Mouse (Mus musculus) midbrain, embryonic 10.5 days (tissue): ENCODE data around the gene Aldh3a2. TPM values are rescaled to one million over a fixed set of nuclear protein-coding genes. Genes with fewer than 3 reads are reported as not detected.

ENCODE experiments used
- DNase-seq: peaks from one replicate; pipeline ENCODE4 v3.0.0-alpha.2; 2017; ENCODE audit warnings: low spot score
- H3K27ac ChIP-seq: fragments of 300-500 bp; sonication (generic); replicated peaks from 2 replicates; pipeline ENCODE4 v1.5.1; 2016; ENCODE audit warnings: mild to moderate bottlenecking
- H3K27me3 ChIP-seq: fragments of 300-500 bp; sonication (generic); 2 replicates; pipeline ENCODE4 v1.6.1; 2016; ENCODE audit warnings: low read depth, mild to moderate bottlenecking; ENCODE audit not compliant: poor library complexity, severe bottlenecking
- H3K36me3 ChIP-seq: fragments of 300-500 bp; sonication (generic); 2 replicates; pipeline ENCODE4 v1.6.1; 2016; ENCODE audit warnings: mild to moderate bottlenecking, moderate library complexity
- H3K4me1 ChIP-seq: fragments of 300-500 bp; sonication (generic); 2 replicates; pipeline ENCODE4 v1.6.1; 2016
- H3K4me3 ChIP-seq: fragments of 300-500 bp; sonication (generic); 2 replicates; pipeline ENCODE4 v1.5.1; 2016; ENCODE audit warnings: mild to moderate bottlenecking, moderate library complexity
- H3K9me3 ChIP-seq: fragments of 300-500 bp; sonication (generic); replicated peaks from 2 replicates; pipeline ENCODE4 v1.6.1; 2016; ENCODE audit warnings: mild to moderate bottlenecking
- WGBS: fragments of 180-500 bp; shearing (Covaris S2); methylation state at CpG from one replicate; pipeline ENCODE4 v1.1.7; 2016; 5-methylcytosine and 5-hydroxymethylcytosine counted together
- polyA plus RNA-seq: library from polyadenylated mRNA; unstranded; fragments of >200 nt; fragmentation: Nextera tagmentation; extraction: Ambion mirVana; gene quantifications from 2 replicates; pipeline ENCODE4 v1.2.1, GENCODE M21; 2016

Gene Aldh3a2
- polyA plus RNA-seq, 1 experiment from 2014 or later: 19.7 TPM

GRCm38 (mm10) chr11:61225511-61225910 lies 41.8 kb downstream of the Aldh3a2 start:
- Histone ChIP-seq H3K4me1 (no peaks in the 10 kb centered on the region), H3K4me3 (no peak overlapping the region), H3K36me3 (no peaks in the 10 kb centered on the region), H3K27me3 (no peaks in the 10 kb centered on the region), H3K27ac (no peak overlapping the region), H3K9me3 (no peaks in the 10 kb centered on the region)
- WGBS: 86% methylated on average over 4 of the region's 4 CpGs
- DNase-seq: no peak

GRCm38 (mm10) chr11:61224907-61225306 lies 42.4 kb downstream of the Aldh3a2 start:
- no peak overlapping the region for H3K27ac ChIP-seq
- no peaks in the 10 kb centered on the region for H3K4me1 ChIP-seq
- no peaks in the 10 kb centered on the region for H3K36me3 ChIP-seq
- 85% methylated on average over 10 of the region's 10 CpGs for WGBS
- no peak overlapping the region for H3K4me3 ChIP-seq
- no peaks in the 10 kb centered on the region for H3K27me3 ChIP-seq
- no peaks in the 10 kb centered on the region for H3K9me3 ChIP-seq
- no peak for DNase-seq

DNA sequence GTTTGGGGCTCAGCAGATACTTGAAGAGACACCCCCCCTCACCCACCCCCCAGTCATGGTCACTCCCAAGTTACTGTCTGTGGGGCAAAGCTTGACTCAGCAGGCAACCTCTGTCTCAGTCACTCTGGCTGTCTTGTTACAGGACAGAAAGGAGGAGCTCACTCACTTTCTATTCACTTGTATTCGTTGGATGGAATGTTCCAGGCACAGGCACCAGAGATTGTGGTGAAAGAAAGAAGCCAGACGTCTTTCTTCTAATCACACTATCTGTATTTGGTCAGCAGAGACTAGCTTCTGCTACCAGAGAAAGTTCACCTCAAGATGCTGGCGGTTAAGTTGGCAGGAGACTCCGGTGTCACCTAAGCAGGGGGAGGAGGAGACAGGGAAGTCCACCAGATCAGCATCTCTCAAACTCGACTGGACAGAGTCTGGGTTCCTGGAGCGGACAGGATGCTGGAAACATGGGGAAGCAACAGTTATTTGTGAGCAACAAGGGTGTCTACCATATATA lies 43.0 kb downstream of the Aldh3a2 start:
- no peaks in the 10 kb centered on the region for H3K4me1 ChIP-seq
- H3K9me3 ChIP-seq: no peaks in the 10 kb centered on the region
- WGBS: 78% methylated on average over 6 of the region's 6 CpGs
- no peaks in the 10 kb centered on the region for H3K27me3 ChIP-seq
- no peak overlapping the region for H3K27ac ChIP-seq
- DNase-seq: no peak
- H3K36me3 ChIP-seq: no peaks in the 10 kb centered on the region
- no peak overlapping the region for H3K4me3 ChIP-seq

GRCm38 (mm10) chr11:61222971-61223745 lies 44.1 kb downstream of the Aldh3a2 start:
- WGBS: 93% methylated on average over 9 of the region's 9 CpGs
- no peak for DNase-seq
- Histone ChIP-seq H3K4me1 (no peaks in the 10 kb centered on the region), H3K27me3 (no peaks in the 10 kb centered on the region), H3K9me3 (no peaks in the 10 kb centered on the region), H3K27ac (no peak overlapping the region), H3K36me3 (no peaks in the 10 kb centered on the region), H3K4me3 (no peak overlapping the region)

GRCm38 (mm10) chr11:61222007-61222406 lies 45.3 kb downstream of the Aldh3a2 start:
- Histone ChIP-seq H3K27ac (no peak overlapping the region), H3K36me3 (no peaks in the 10 kb centered on the region), H3K9me3 (no peaks in the 10 kb centered on the region), H3K4me1 (no peaks in the 10 kb centered on the region), H3K27me3 (no peaks in the 10 kb centered on the region), H3K4me3 (no peak overlapping the region)
- DNase-seq: no peak
- WGBS: 86% methylated on average over 1 of the region's 1 CpGs

DNA sequence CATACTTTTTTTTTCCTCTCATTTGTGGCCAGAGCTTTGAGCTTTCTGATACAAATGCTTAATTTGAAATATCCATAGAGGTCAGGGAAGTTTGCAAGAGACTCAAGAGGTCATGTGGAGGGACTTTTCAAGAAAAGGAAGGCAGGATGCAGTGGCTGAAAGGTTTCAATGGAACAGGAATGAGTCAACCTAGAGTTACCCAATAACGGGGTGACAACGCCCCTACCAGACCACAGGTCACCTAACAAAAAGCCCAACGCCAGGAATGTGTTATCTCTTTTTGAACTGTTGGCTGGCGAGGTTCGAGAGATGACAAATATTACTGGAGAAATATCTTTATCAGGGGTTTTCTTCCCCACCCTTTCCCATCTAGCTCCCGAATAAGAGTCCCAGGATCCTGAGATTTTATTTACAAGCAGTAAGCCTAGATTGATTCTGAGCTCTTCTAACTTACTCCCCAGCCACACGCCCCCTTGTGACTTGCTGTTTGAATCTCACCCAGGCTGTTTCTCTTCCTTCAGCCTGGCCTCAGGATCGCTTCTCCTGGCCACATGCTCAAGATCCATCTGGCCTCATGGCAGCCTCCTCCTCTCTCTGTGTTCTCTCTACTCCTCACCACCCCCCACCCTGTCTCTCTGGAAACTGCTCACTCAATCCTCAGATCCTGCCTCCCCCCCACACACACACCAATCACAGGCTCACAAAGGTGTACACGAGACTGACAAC lies 46.9 kb downstream of the Aldh3a2 start:
- no peaks in the 10 kb centered on the region for H3K36me3 ChIP-seq
- no peaks in the 10 kb centered on the region for H3K9me3 ChIP-seq
- WGBS: 75% methylated on average over 9 of the region's 9 CpGs
- H3K27ac ChIP-seq: no peak overlapping the region
- no peaks in the 10 kb centered on the region for H3K27me3 ChIP-seq
- H3K4me3 ChIP-seq: no peak overlapping the region
- H3K4me1 ChIP-seq: no peaks in the 10 kb centered on the region
- no peak for DNase-seq

DNA sequence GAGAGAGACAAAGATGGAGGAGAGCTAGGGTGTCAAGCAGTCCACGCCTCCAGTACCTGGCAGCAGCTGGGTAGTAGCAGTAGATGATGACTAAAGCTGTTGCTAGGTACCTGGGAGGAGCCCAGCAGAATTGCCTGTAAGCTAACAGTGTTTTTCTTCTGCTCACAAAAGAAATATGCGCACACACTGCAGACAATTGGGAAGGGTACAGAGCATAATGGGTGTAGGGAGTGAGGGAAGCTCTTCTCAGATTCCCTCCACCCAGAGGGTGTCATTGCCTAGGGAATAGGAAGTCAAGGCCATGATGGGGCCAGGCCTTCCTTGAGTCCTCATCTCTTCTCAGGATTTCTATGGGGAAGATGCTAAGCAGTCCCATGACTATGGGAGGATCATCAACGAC lies 51.3 kb downstream of the Aldh3a2 start:
- 90% methylated on average over 3 of the region's 3 CpGs for WGBS
- Histone ChIP-seq H3K4me3 (no peak overlapping the region), H3K4me1 (peaks cover 5% of the 10 kb centered on the region), H3K27me3 (peaks cover 29% of the 10 kb centered on the region), H3K9me3 (no peaks in the 10 kb centered on the region), H3K36me3 (no peaks in the 10 kb centered on the region), H3K27ac (no peak overlapping the region)
- DNase-seq: no peak

GRCm38 (mm10) chr11:61212102-61212501 lies 55.2 kb downstream of the Aldh3a2 start:
- WGBS: 41% methylated on average over 20 of the region's 20 CpGs
- H3K36me3 ChIP-seq: no peaks in the 10 kb centered on the region
- DNase-seq: no peak

GRCm38 (mm10) chr11:61208316-61208715 lies 58.9 kb downstream of the Aldh3a2 start:
- Histone ChIP-seq H3K36me3 (no peaks in the 10 kb centered on the region), H3K4me3 (no peak overlapping the region), H3K4me1 (peaks cover 5% of the 10 kb centered on the region), H3K9me3 (no peaks in the 10 kb centered on the region), H3K27ac (no peak overlapping the region), H3K27me3 (peaks cover 28% of the 10 kb centered on the region)
- 86% methylated on average over 10 of the region's 10 CpGs for WGBS
- no peak for DNase-seq

More at GRCm38 (mm10) chr11:61212102-61212501, 55.2 kb downstream of the Aldh3a2 start:
- no peak overlapping the region for H3K27ac ChIP-seq
- no peak overlapping the region for H3K4me3 ChIP-seq
- no peaks in the 10 kb centered on the region for H3K9me3 ChIP-seq
- peaks cover 5% of the 10 kb centered on the region for H3K4me1 ChIP-seq
- H3K27me3 ChIP-seq: peaks cover 34% of the 10 kb centered on the region

DNA sequence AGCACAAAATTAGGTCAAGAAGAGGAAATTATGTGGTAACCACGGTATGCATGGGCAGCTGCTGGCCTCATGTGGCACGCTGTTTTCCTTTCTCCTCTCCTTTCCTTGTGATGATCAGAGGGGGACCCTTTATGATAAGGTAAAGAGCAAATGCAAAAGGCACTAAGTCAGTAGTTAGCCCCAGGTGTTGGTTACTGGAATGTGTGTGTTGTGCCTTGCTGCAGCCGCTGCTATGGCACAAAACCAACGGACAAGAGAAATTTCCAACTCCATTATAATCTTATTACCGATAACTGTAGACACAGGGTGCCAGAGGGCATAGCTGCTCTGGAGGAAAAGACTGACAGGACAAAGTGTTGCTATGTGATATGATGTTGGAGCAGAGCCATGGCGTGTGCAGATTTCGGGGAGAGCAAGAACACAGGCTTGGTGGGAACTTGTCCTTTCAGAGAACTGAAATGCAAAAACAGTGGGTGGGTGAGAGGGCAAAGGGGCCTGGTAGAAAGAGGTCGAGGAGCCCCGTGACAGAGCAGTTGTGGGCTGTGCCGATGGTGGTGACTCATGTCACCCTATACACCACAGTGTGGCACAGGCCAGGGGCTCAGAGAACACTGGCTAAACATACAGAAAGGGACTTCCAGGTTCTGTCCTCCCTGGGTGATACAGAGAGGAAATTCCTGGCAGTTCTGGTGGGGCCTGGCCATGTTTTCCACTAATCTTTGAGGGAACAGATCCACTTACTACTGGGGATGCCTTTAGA lies 59.6 kb downstream of the Aldh3a2 start, which contains the start of gene Aldh3a1:
Aldh3a1 (plus strand) TSS at position 51 of the 760 bp plus-strand sequence.
- H3K4me1 ChIP-seq: peaks cover 5% of the 10 kb centered on the region
- no peak within 1 kb of the TSS for H3K27ac ChIP-seq
- no peak for DNase-seq
- no peaks in the 10 kb centered on the region for H3K36me3 ChIP-seq
- H3K27me3 ChIP-seq: peaks cover 22% of the 10 kb centered on the region
- no peaks in the 10 kb centered on the region for H3K9me3 ChIP-seq
- WGBS: 77% methylated on average over 10 of the region's 10 CpGs
- no peak within 1 kb of the TSS for H3K4me3 ChIP-seq

- Histone ChIP-seq H3K9me3 (no peaks in the 10 kb centered on the region), H3K27ac (no peak overlapping the region), H3K36me3 (no peaks in the 10 kb centered on the region), H3K27me3 (peaks cover 7% of the 10 kb centered on the region), H3K4me3 (no peak overlapping the region), H3K4me1 (no peaks in the 10 kb centered on the region)
- no peak for DNase-seq
- WGBS: 91% methylated on average over 3 of the region's 3 CpGs
These were observed 61.1 kb downstream of the Aldh3a2 start for GRCm38 (mm10) chr11:61206136-61206535.

DNA sequence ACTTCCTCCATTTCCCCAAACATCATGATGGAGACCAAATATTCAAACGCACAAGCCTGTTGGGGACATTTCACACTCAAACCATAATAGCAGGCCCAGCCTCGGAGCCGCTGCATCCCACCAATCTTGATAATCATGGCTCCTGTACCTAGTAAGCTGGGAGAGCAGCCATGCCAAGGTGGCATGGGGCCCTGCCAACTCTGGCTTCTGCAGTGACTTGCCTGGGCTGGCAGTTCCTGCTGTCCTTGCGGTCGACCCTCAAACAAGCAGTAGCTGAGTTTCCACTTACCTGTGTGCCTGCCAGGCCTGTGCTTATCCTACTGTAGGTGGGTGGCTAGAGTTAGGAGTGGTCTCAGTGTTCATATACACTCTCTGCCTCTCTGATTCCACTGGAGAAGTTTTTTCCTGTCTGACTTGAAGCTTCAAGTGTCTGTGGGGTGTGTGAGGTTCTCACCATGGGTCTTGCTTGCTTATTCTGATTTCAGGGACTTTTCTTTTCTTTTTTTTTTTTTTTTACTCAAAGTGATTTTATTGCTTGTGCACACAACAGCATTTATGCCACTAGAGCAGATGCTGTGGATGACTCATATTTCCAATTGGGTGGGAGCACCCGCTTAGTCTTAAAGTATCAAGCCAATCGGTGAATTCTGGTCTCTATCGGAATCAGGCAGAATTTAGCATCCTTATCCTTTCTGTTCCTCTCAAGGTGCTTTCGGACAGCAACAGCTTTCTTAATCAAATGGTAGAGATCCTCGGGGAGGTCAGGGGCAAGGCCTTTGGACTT lies 61.9 kb downstream of the Aldh3a2 start:
- H3K27ac ChIP-seq: no peak overlapping the region
- H3K4me3 ChIP-seq: no peak overlapping the region
- H3K9me3 ChIP-seq: no peaks in the 10 kb centered on the region
- H3K27me3 ChIP-seq: peaks cover under 1% of the 10 kb centered on the region; the same call in 1 of the 2 replicates
- 94% methylated on average over 10 of the region's 10 CpGs for WGBS
- no peak for DNase-seq
- no peaks in the 10 kb centered on the region for H3K36me3 ChIP-seq
- H3K4me1 ChIP-seq: no peaks in the 10 kb centered on the region
